Mouse (Mus musculus) CH12.LX (cell line): Measurements from ENCODE around the gene Rad17.

Experiments used
- CHD2 ChIP-seq: IDR thresholded peaks from 2 replicates; pipeline ENCODE4 v1.6.1; 2011; ENCODE audit warnings: low read length, improper control_type of control experiment
- CTCF ChIP-seq, 2 experiments: IDR thresholded peaks in 1 of 2; conservative IDR thresholded peaks in 1 of 2; 2 replicates each; pipeline ENCODE4 v1.5.1; 2011 to 2012; ENCODE audit warnings: low read depth in 2 of 2, low read length in 2 of 2, improper control_type of control experiment in 1 of 2, inconsistent platforms in 1 of 2, mild to moderate bottlenecking in 1 of 2, moderate library complexity in 1 of 2
- E2F4 ChIP-seq: IDR thresholded peaks from 2 replicates; pipeline ENCODE4 v1.6.1; 2011; ENCODE audit warnings: low read depth, low read length, improper control_type of control experiment; ENCODE audit not compliant: insufficient replicate concordance
- EP300 ChIP-seq: IDR thresholded peaks from 2 replicates; pipeline ENCODE4 v1.6.1; 2011; ENCODE audit warnings: low read length, improper control_type of control experiment
- IRF4 ChIP-seq: IDR thresholded peaks from 2 replicates; pipeline ENCODE4 v1.6.1; 2014; ENCODE audit warnings: low read depth, mild to moderate bottlenecking, inconsistent platforms, low read length, improper control_type of control experiment
- MAFK ChIP-seq: IDR thresholded peaks from 2 replicates; pipeline ENCODE4 v1.6.1; 2011; ENCODE audit warnings: low read length, improper control_type of control experiment; ENCODE audit not compliant: insufficient replicate concordance
- MAX ChIP-seq: IDR thresholded peaks from 2 replicates; pipeline ENCODE4 v1.6.1; 2011; ENCODE audit warnings: low read length, improper control_type of control experiment
- NRF1 ChIP-seq: IDR thresholded peaks from 2 replicates; pipeline ENCODE4 v1.6.1; 2014; ENCODE audit warnings: low read depth, mild to moderate bottlenecking, inconsistent platforms, low read length, improper control_type of control experiment, moderate library complexity
- POLR2A ChIP-seq: IDR thresholded peaks from 2 replicates; pipeline ENCODE4 v1.6.1; 2011; ENCODE audit warnings: low read depth, mild to moderate bottlenecking, improper control_type of control experiment, low read length
- SMC3 ChIP-seq: IDR thresholded peaks from 2 replicates; pipeline ENCODE4 v1.6.1; 2011; ENCODE audit warnings: low read depth, low read length, improper control_type of control experiment
- TCF12 ChIP-seq: IDR thresholded peaks from 2 replicates; pipeline ENCODE4 v1.6.1; 2014; ENCODE audit warnings: low read depth, mild to moderate bottlenecking, inconsistent platforms, low read length, improper control_type of control experiment
- ZKSCAN1 ChIP-seq: IDR thresholded peaks from 2 replicates; pipeline ENCODE4 v1.6.1; 2012; ENCODE audit warnings: low read depth, inconsistent platforms, low read length, improper control_type of control experiment, borderline replicate concordance

GRCm38 (mm10) chr13:100681615-100682014, 30.8 kb upstream of the Rad17 start:
- TF ChIP-seq IRF4 (no peak), NRF1 (no peak), CTCF (conservative IDR thresholded peaks at IDR 0.05 in 1 of 2, IDR thresholded peaks at IDR 0.05 in 1 of 2; ENCODE audit: low read depth in 2 of 2, low read length in 2 of 2) (no peak), ZKSCAN1 (no peak), SMC3 (no peak), MAX (no peak), E2F4 (no peak), POLR2A (no peak), MAFK (no peak), EP300 (no peak), TCF12 (no peak), CHD2 (no peak)
